Mouse (Mus musculus) hindbrain, embryonic 12.5 days (tissue): ENCODE data around the gene Lrrtm1. TPM values are rescaled to one million over a fixed set of nuclear protein-coding genes. Genes with fewer than 3 reads are reported as not detected.

ENCODE experiments used
- ATAC-seq: fragments of 200-750 bp; cut with Nextera tagmentation; 2 replicates; pipeline ENCODE4 v1.8.0; 2017; ENCODE audit warnings: moderate TSS enrichment; ENCODE audit not compliant: low FRiP score
- H3K27ac ChIP-seq: fragments of 300-500 bp; sonication (generic); 2 replicates; pipeline ENCODE4 v1.5.1; 2016; ENCODE audit warnings: mild to moderate bottlenecking
- H3K27me3 ChIP-seq: fragments of 300-500 bp; sonication (generic); 2 replicates; pipeline ENCODE4 v1.6.1; 2016; ENCODE audit warnings: mild to moderate bottlenecking
- H3K36me3 ChIP-seq: fragments of 300-500 bp; sonication (generic); 2 replicates; pipeline ENCODE4 v1.6.1; 2016; ENCODE audit warnings: mild to moderate bottlenecking
- H3K4me1 ChIP-seq: fragments of 300-500 bp; sonication (generic); 2 replicates; pipeline ENCODE4 v1.6.1; 2016
- H3K4me2 ChIP-seq: fragments of 300-500 bp; sonication (generic); replicated peaks from 2 replicates; pipeline ENCODE4 v1.6.1; 2016; ENCODE audit warnings: mild to moderate bottlenecking
- H3K4me3 ChIP-seq: fragments of 300-500 bp; sonication (generic); 2 replicates; pipeline ENCODE4 v1.5.1; 2016; ENCODE audit warnings: mild to moderate bottlenecking
- H3K9ac ChIP-seq: fragments of 300-500 bp; sonication (generic); 2 replicates; pipeline ENCODE4 v1.6.1; 2016; ENCODE audit warnings: mild to moderate bottlenecking, moderate library complexity
- H3K9me3 ChIP-seq: fragments of 300-500 bp; sonication (generic); replicated peaks from 2 replicates; pipeline ENCODE4 v1.6.1; 2016; ENCODE audit warnings: mild to moderate bottlenecking
- WGBS: fragments of 180-500 bp; shearing (Covaris S2); methylation state at CpG from one replicate; pipeline ENCODE4 v1.1.7; 2016; 5-methylcytosine and 5-hydroxymethylcytosine counted together
- polyA plus RNA-seq: library from polyadenylated mRNA; unstranded; fragments of >200 nt; fragmentation: Nextera tagmentation; extraction: Ambion mirVana; gene quantifications from 2 replicates; pipeline ENCODE4 v1.2.1, GENCODE M21; 2016

The Lrrtm1 gene
- polyA plus RNA-seq, 1 experiment from 2014 or later: 21.7 TPM

- Histone ChIP-seq H3K27me3 (peaks cover 19% of the 10 kb centered on the region), H3K27ac (peak overlapping the region; percentile 82), H3K4me3 (peak overlapping the region; percentile 53), H3K4me2 (peak overlapping the region; percentile 89), H3K9me3 (no peaks in the 10 kb centered on the region), H3K9ac (peak overlapping the region; percentile 65), H3K36me3 (no peaks in the 10 kb centered on the region), H3K4me1 (peaks cover 21% of the 10 kb centered on the region; the same call in 1 of the 2 replicates)
- ATAC-seq: peak; percentile 71
- WGBS: under 1% methylated on average over 43 of the region's 43 CpGs
Observed at GRCm38 (mm10) chr6:77243541-77244231, 1.2 kb downstream of the Lrrtm1 start.

- Histone ChIP-seq H3K36me3 (no peaks in the 10 kb centered on the region), H3K27me3 (no peaks in the 10 kb centered on the region), H3K4me2 (no peak overlapping the region), H3K9ac (no peak overlapping the region), H3K4me3 (no peak overlapping the region), H3K4me1 (no peaks in the 10 kb centered on the region), H3K27ac (no peak overlapping the region), H3K9me3 (no peaks in the 10 kb centered on the region)
- ATAC-seq: no peak
- WGBS: 82% methylated on average over 5 of the region's 5 CpGs
Observed at GRCm38 (mm10) chr6:77253480-77253879, 11.0 kb downstream of the Lrrtm1 start.

- Histone ChIP-seq H3K4me1 (no peaks in the 10 kb centered on the region), H3K4me2 (no peak overlapping the region), H3K4me3 (no peak overlapping the region), H3K27ac (no peak overlapping the region), H3K9me3 (no peaks in the 10 kb centered on the region), H3K9ac (no peak overlapping the region), H3K27me3 (no peaks in the 10 kb centered on the region), H3K36me3 (no peaks in the 10 kb centered on the region)
- no peak for ATAC-seq
- 92% methylated on average over 4 of the region's 4 CpGs for WGBS
Observed at GRCm38 (mm10) chr6:77256348-77256747, 13.9 kb downstream of the Lrrtm1 start.

DNA sequence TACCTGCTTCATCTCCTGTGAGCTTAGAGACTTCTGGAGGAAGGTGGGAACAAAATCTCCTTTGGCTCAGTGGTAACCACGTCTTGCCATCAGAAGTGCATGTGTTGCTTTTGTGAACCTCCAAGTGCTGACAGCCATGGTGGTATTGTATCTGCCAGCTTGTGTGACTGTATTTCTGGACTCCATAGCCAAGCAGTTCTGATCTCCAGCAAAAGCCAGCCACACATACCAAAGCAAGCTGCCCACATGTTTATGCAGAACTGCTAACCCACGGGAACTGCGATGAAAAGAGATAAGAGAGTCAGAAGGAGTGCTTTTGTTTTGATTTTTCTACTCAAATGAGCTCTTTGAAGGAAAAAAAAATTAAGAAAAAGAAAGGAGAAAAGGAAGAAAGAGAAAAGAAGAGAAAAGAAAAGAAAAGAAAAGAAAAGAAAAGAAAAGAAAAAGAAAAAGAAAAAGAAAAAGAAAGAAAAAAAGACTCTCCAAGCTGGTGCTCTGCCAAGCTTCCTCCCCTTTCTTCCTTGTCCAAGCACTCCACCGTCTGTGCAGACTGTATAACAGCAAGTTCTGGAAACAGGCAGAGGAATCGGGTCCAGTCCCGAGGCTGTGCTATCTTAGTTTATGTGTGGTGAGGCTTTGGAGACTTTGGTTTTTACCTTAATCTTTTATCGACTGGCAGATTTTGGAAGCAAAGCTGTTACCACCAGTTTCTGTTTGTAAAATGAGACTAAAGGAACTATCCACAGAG, 15.0 kb downstream of the Lrrtm1 start:
- no peaks in the 10 kb centered on the region for H3K36me3 ChIP-seq
- H3K4me3 ChIP-seq: no peak overlapping the region
- no peak for ATAC-seq
- H3K4me1 ChIP-seq: no peaks in the 10 kb centered on the region
- 49% methylated on average over 7 of the region's 7 CpGs for WGBS
- no peaks in the 10 kb centered on the region for H3K27me3 ChIP-seq
- no peak overlapping the region for H3K27ac ChIP-seq
- H3K9me3 ChIP-seq: no peaks in the 10 kb centered on the region
- no peak overlapping the region for H3K4me2 ChIP-seq
- H3K9ac ChIP-seq: no peak overlapping the region

DNA sequence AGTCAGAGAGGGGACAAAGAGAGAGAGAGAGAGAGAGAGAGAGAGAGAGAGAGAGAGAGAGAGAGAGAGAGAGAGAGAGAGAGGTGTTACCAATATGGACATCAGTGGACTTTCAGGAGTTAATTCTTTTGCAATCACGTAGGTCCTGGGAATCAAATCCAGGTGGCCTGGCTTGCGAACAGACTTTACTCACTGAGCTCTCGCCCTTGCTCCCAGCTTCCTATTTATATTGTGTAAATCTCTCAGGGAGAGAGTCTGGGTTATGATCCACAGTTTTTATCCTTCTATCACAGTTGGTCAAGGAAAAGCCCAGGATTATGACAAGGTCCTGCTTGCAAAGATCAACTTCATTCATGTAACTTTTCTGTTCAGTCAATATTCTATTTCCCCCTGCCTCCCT, 22.7 kb downstream of the Lrrtm1 start:
- 76% methylated on average over 3 of the region's 3 CpGs for WGBS
- ATAC-seq: no peak
- Histone ChIP-seq H3K4me3 (no peak overlapping the region), H3K4me1 (no peaks in the 10 kb centered on the region), H3K4me2 (no peak overlapping the region), H3K36me3 (no peaks in the 10 kb centered on the region), H3K27ac (no peak overlapping the region), H3K9me3 (no peaks in the 10 kb centered on the region), H3K9ac (no peak overlapping the region), H3K27me3 (no peaks in the 10 kb centered on the region)

DNA sequence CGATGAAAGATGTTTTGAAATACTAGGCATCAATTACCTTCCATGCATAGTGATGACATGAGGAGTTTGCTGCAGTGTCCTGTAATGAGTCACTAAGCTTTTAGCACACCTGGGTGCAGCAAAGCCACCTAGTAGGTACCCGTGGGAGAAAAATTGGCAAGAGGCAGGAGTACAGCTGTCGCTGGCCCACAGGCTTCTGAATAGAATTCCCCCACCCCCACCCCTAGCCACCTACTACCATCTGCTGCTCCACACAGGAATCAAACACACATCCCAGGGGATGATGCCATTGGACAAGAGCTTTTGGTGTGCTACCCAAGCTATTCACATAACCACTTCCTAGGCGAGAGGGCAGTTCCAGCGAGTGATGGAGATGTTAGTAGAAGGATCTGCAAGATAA, 36.3 kb downstream of the Lrrtm1 start:
- WGBS: 80% methylated on average over 5 of the region's 5 CpGs
- peak; percentile 43; the same call in 1 of the 2 replicates for ATAC-seq
- Histone ChIP-seq H3K4me1 (no peaks in the 10 kb centered on the region), H3K4me3 (no peak overlapping the region), H3K36me3 (no peaks in the 10 kb centered on the region), H3K9ac (no peak overlapping the region), H3K27ac (no peak overlapping the region), H3K4me2 (no peak overlapping the region), H3K27me3 (no peaks in the 10 kb centered on the region), H3K9me3 (no peaks in the 10 kb centered on the region)

GRCm38 (mm10) chr6:77286317-77286716, 43.8 kb downstream of the Lrrtm1 start:
- Histone ChIP-seq H3K4me1 (no peaks in the 10 kb centered on the region), H3K36me3 (no peaks in the 10 kb centered on the region), H3K9me3 (no peaks in the 10 kb centered on the region), H3K9ac (no peak overlapping the region), H3K4me3 (no peak overlapping the region), H3K27me3 (no peaks in the 10 kb centered on the region), H3K27ac (no peak overlapping the region), H3K4me2 (no peak overlapping the region)
- 92% methylated on average over 5 of the region's 5 CpGs for WGBS
- ATAC-seq: no peak

- H3K36me3 ChIP-seq: no peaks in the 10 kb centered on the region
- no peaks in the 10 kb centered on the region for H3K4me1 ChIP-seq
- no peak for ATAC-seq
- H3K4me3 ChIP-seq: no peak overlapping the region
- H3K27ac ChIP-seq: no peak overlapping the region
- H3K4me2 ChIP-seq: no peak overlapping the region
- H3K27me3 ChIP-seq: no peaks in the 10 kb centered on the region
- H3K9ac ChIP-seq: no peak overlapping the region
- H3K9me3 ChIP-seq: no peaks in the 10 kb centered on the region
Observed at GRCm38 (mm10) chr6:77288402-77288801, 45.9 kb downstream of the Lrrtm1 start.

GRCm38 (mm10) chr6:77291415-77291814, 48.9 kb downstream of the Lrrtm1 start:
- Histone ChIP-seq H3K9ac (no peak overlapping the region), H3K27me3 (no peaks in the 10 kb centered on the region), H3K4me3 (no peak overlapping the region), H3K4me1 (no peaks in the 10 kb centered on the region), H3K27ac (no peak overlapping the region), H3K9me3 (no peaks in the 10 kb centered on the region), H3K36me3 (no peaks in the 10 kb centered on the region), H3K4me2 (no peak overlapping the region)
- ATAC-seq: no peak
- WGBS: 59% methylated on average over 6 of the region's 6 CpGs

GRCm38 (mm10) chr6:77301305-77301704, 58.8 kb downstream of the Lrrtm1 start:
- no peaks in the 10 kb centered on the region for H3K4me1 ChIP-seq
- no peak overlapping the region for H3K4me3 ChIP-seq
- H3K36me3 ChIP-seq: no peaks in the 10 kb centered on the region
- ATAC-seq: no peak
- no peak overlapping the region for H3K4me2 ChIP-seq
- no peaks in the 10 kb centered on the region for H3K9me3 ChIP-seq
- no peaks in the 10 kb centered on the region for H3K27me3 ChIP-seq
- WGBS: 82% methylated on average over 1 of the region's 1 CpGs
- no peak overlapping the region for H3K27ac ChIP-seq
- no peak overlapping the region for H3K9ac ChIP-seq

DNA sequence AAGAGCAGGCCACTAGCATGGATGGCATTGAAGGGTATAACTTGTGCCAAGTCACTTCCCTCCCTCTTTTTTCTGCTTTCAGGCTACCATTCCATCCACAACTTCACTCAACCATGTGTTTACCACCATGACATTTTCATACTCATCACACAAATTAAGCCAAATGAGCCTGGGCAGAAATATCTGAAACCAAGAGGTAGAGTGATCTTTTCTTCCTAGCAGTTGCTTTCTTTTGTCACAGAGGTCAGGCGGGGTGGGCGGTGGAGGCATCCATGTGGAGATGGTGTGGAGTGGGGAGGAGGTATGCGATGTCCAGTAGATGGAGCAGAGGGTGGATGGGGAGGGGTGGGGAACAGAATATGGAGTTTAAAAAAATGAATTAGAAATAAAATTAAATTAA, 64.3 kb downstream of the Lrrtm1 start:
- Histone ChIP-seq H3K4me1 (no peaks in the 10 kb centered on the region), H3K9me3 (no peaks in the 10 kb centered on the region), H3K4me2 (no peak overlapping the region), H3K27ac (no peak overlapping the region), H3K36me3 (no peaks in the 10 kb centered on the region), H3K9ac (no peak overlapping the region), H3K27me3 (no peaks in the 10 kb centered on the region), H3K4me3 (no peak overlapping the region)
- no peak for ATAC-seq
- 92% methylated on average over 3 of the region's 3 CpGs for WGBS
